Mouse (Mus musculus) testis, adult 2 months (tissue): ENCODE measurements around the gene Tanc1. TPM values are rescaled to one million over a fixed set of nuclear protein-coding genes. Genes with fewer than 3 reads are reported as not detected.

ENCODE experiments used
- H3K27ac ChIP-seq: fragments of 200-500 bp; 2 replicates; pipeline ENCODE4 v1.5.1; 2012; ENCODE audit warnings: low read depth, low read length; ENCODE audit not compliant: control insufficient read depth, insufficient read depth
- H3K27me3 ChIP-seq: fragments of 200-500 bp; 2 replicates; pipeline ENCODE4 v1.6.1; 2012; ENCODE audit warnings: mild to moderate bottlenecking, low read length, moderate library complexity; ENCODE audit not compliant: control insufficient read depth, insufficient read depth
- H3K36me3 ChIP-seq: fragments of 200-500 bp; 2 replicates; pipeline ENCODE4 v1.6.1; 2012; ENCODE audit warnings: mild to moderate bottlenecking, low read length; ENCODE audit not compliant: control insufficient read depth, insufficient read depth
- H3K4me1 ChIP-seq: fragments of 200-500 bp; 2 replicates; pipeline ENCODE4 v1.6.1; 2012; ENCODE audit warnings: low read length; ENCODE audit not compliant: control insufficient read depth, insufficient read depth
- H3K4me3 ChIP-seq: fragments of 200-500 bp; 2 replicates; pipeline ENCODE4 v1.5.1; 2012; ENCODE audit warnings: low read depth, mild to moderate bottlenecking, low read length, moderate library complexity, mixed read lengths; ENCODE audit not compliant: control insufficient read depth
- CTCF ChIP-seq: fragments of 200-500 bp; IDR thresholded peaks from 2 replicates; pipeline ENCODE4 v1.5.1; 2012; ENCODE audit warnings: low read depth, mild to moderate bottlenecking, inconsistent platforms, low read length, moderate library complexity; ENCODE audit not compliant: control insufficient read depth, insufficient read depth, insufficient replicate concordance
- POLR2A ChIP-seq: fragments of 200-500 bp; IDR thresholded peaks from 2 replicates; pipeline ENCODE4 v1.6.1; 2012; ENCODE audit warnings: low read depth, mild to moderate bottlenecking, inconsistent platforms, low read length, moderate library complexity; ENCODE audit not compliant: control insufficient read depth
- polyA plus RNA-seq: library from polyadenylated mRNA; depleted of rRNA; stranded (reverse); fragments of >200 nt; gene quantifications from 2 replicates; pipeline ENCODE4 v1.2.3, GENCODE M21; 2012

Gene Tanc1
- polyA plus RNA-seq, 1 experiment, result 7.0 TPM

GRCm38 (mm10) chr2:59697722-59698634 is 86.1 kb downstream of the Tanc1 start:
- Histone ChIP-seq H3K4me1 (no peaks in the 10 kb centered on the region), H3K27ac (no peak overlapping the region), H3K36me3 (no peaks in the 10 kb centered on the region), H3K27me3 (no peaks in the 10 kb centered on the region), H3K4me3 (no peak overlapping the region)
- TF ChIP-seq CTCF (no peak), POLR2A (no peak)

DNA sequence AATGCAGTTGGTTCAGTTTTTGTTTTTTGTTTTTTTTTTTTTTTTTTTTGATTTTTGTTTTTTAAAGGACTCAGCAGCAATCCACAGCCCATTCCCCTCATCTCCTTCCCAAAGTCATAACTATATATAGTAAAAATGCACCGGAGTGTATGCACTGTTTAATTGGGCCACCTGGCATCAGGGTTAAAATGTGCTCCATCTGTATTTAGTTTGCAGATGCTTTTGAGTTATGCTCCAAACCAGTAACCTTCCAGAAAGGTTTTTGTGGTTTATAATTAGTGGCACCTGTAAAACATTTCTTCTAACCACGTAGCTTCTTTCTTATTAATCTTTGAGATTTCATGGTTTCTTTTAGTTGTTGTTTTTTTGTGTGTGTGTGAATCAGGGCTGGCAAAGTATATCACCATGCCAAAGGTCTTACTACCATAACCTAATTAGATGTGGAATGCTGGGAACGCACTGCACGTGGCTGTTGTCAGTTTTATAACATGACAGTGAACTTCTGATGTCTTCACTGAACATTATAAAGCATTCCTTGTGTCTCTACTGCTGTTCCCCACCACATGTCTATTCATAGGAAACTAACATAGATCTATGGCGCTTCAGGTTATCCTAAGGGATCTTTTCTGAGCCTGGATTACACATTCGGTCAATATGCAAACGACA is 86.9 kb downstream of the Tanc1 start:
- H3K4me3 ChIP-seq, result no peak overlapping the region
- no peaks in the 10 kb centered on the region for H3K36me3 ChIP-seq
- no peaks in the 10 kb centered on the region for H3K27me3 ChIP-seq
- H3K27ac ChIP-seq, result no peak overlapping the region
- H3K4me1 ChIP-seq, result no peaks in the 10 kb centered on the region
- TF ChIP-seq CTCF, result no peak
- TF ChIP-seq POLR2A, result no peak

GRCm38 (mm10) chr2:59699893-59700292 is 88.1 kb downstream of the Tanc1 start:
- TF ChIP-seq POLR2A, result no peak
- TF ChIP-seq CTCF, result no peak
- Histone ChIP-seq H3K36me3 (no peaks in the 10 kb centered on the region), H3K4me1 (no peaks in the 10 kb centered on the region), H3K27ac (no peak overlapping the region), H3K4me3 (no peak overlapping the region), H3K27me3 (no peaks in the 10 kb centered on the region)

DNA sequence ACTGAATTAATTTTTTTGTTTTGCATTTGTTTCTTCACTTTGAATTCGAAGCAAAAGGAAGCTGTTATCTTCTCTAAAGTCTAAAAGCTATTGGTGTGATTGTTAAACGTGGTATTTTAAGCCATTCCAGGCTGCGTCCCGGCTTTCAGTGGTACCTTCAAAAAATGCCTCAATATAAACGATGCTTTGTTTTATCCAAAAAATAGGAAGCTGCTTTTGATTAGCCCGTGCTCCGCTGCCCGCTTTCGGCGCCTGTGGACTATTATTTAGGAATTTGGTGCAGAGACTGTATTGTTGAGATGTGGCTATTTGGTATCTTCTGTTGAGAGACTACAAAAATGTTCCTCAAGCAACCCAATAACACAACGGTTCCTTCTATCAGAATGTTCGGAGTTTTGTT is 93.4 kb downstream of the Tanc1 start:
- Histone ChIP-seq H3K27ac (no peak overlapping the region), H3K27me3 (no peaks in the 10 kb centered on the region), H3K36me3 (no peaks in the 10 kb centered on the region), H3K4me3 (no peak overlapping the region), H3K4me1 (peaks cover 2% of the 10 kb centered on the region; the same call in 1 of the 2 replicates)
- TF ChIP-seq POLR2A, result no peak
- TF ChIP-seq CTCF, result no peak

DNA sequence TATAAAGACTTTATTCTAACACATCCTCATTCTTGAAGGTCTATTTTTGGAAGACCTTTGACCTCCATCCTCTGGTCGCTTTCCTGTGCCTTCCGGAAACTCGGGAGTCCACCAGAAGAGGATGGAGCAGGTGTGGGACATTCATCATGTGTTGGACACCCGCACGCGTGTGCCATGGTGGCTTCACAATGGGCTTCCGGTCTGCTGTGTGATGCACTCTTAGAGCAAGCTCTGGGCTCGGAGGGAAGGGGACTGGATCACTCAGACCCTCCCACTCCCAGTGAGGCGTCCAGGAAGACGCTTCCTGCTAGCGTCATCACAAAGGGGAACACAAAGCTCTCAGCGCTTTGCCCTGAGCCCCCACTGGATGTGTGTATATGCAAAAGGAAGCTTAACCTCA is 95.0 kb downstream of the Tanc1 start:
- Histone ChIP-seq H3K4me3 (no peak overlapping the region), H3K27ac (no peak overlapping the region), H3K4me1 (peaks cover 2% of the 10 kb centered on the region; the same call in 1 of the 2 replicates), H3K36me3 (no peaks in the 10 kb centered on the region), H3K27me3 (no peaks in the 10 kb centered on the region)
- no peak for TF ChIP-seq POLR2A
- TF ChIP-seq CTCF, result no peak

DNA sequence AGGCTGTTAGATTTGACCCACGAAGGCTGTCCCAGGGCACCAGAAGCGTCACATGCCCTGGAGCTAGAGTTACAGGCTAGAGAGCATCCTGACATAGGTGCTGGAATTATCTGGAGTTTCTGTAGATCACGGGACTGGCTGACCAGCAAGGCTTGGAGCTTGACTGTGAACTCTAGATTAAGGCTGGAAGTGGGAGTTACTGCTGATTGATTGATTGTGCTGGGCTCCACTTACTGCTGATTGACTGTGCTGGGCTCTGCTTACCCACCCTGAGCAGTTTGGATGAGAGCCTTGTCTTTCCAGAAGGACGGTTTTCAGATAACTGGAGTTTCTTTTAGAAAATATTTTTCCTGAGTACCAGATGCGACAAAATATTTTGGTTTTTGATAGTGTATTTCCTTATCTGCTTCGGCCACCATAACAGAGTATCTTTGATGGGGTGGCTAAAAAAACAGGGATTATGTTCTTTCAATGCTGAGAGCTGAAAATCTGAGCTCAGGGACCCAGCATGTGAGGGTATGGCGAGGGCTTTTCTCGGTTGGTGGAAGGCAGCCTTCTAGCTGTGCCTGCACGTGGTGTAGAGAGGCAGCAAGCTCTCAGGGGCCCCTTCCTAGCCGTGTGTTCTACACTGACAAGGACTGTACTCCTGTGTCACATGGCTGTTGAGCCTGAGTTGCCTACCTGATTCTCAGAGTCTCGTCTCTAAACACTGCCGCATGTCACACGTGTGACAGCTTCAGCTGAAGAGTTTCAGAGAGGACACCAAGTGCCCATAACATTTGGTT is 96.3 kb downstream of the Tanc1 start:
- no peak for TF ChIP-seq CTCF
- TF ChIP-seq POLR2A, result no peak

More for the DNA sequence above, 96.3 kb downstream of the Tanc1 start:
- H3K36me3 ChIP-seq, result no peaks in the 10 kb centered on the region
- no peak overlapping the region for H3K4me3 ChIP-seq
- H3K27me3 ChIP-seq, result no peaks in the 10 kb centered on the region
- H3K27ac ChIP-seq, result no peak overlapping the region
- H3K4me1 ChIP-seq, result peaks cover 2% of the 10 kb centered on the region; the same call in 1 of the 2 replicates
